Mouse (Mus musculus) CH12.LX (cell line): ENCODE data around the gene Car15.
A peak's percentile ranks its signal among the peaks of the same experiment; 100 is the strongest.

Experiments used
- CTCF ChIP-seq, 2 experiments: IDR thresholded peaks in 1 of 2; conservative IDR thresholded peaks in 1 of 2; 2 replicates each; pipeline ENCODE4 v1.5.1; 2011 to 2012; ENCODE audit warnings: low read depth in 2 of 2, low read length in 2 of 2, improper control_type of control experiment in 1 of 2, inconsistent platforms in 1 of 2, mild to moderate bottlenecking in 1 of 2, moderate library complexity in 1 of 2
- EP300 ChIP-seq: IDR thresholded peaks from 2 replicates; pipeline ENCODE4 v1.6.1; 2011; ENCODE audit warnings: low read length, improper control_type of control experiment
- MYC ChIP-seq: IDR thresholded peaks from 2 replicates; pipeline ENCODE4 v1.6.1; 2011; ENCODE audit warnings: low read depth, mild to moderate bottlenecking, improper control_type of control experiment, low read length
- NRF1 ChIP-seq: IDR thresholded peaks from 2 replicates; pipeline ENCODE4 v1.6.1; 2014; ENCODE audit warnings: low read depth, mild to moderate bottlenecking, inconsistent platforms, low read length, improper control_type of control experiment, moderate library complexity
- POLR2A ChIP-seq: IDR thresholded peaks from 2 replicates; pipeline ENCODE4 v1.6.1; 2011; ENCODE audit warnings: low read depth, mild to moderate bottlenecking, improper control_type of control experiment, low read length
- TBP ChIP-seq: conservative IDR thresholded peaks from 2 replicates; pipeline ENCODE4 v1.6.1; 2011; ENCODE audit warnings: low read depth, low read length, improper control_type of control experiment
- TCF12 ChIP-seq: IDR thresholded peaks from 2 replicates; pipeline ENCODE4 v1.6.1; 2014; ENCODE audit warnings: low read depth, mild to moderate bottlenecking, inconsistent platforms, low read length, improper control_type of control experiment
- USF1 ChIP-seq: IDR thresholded peaks from 2 replicates; pipeline ENCODE4 v1.6.1; 2014; ENCODE audit warnings: low read depth, mild to moderate bottlenecking, inconsistent platforms, low read length, improper control_type of control experiment
- ZNF384 ChIP-seq: IDR thresholded peaks from 2 replicates; pipeline ENCODE4 v1.6.1; 2012; ENCODE audit warnings: low read depth, low read length, improper control_type of control experiment, inconsistent platforms

- TF ChIP-seq MYC = peak; percentile 65
- TF ChIP-seq POLR2A = no peak
- no peak for TF ChIP-seq EP300
- peak; percentile 80 to 81 for TF ChIP-seq CTCF (conservative IDR thresholded peaks at IDR 0.05 in 1 of 2, IDR thresholded peaks at IDR 0.05 in 1 of 2; ENCODE audit: low read depth in 2 of 2, low read length in 2 of 2)
- no peak for TF ChIP-seq NRF1
- TF ChIP-seq TCF12 = no peak
- TF ChIP-seq TBP = no peak
- TF ChIP-seq ZNF384 = no peak
- no peak for TF ChIP-seq USF1
Observed at GRCm38 (mm10) chr16:17858592-17858991, 20.4 kb upstream of the Car15 start.
